Mouse (Mus musculus) kidney, postnatal 25 days (tissue): Measurements from ENCODE around the gene 4833439L19Rik.

ENCODE experiments used
- DNase-seq, 2 experiments: peaks; one replicate each; pipeline ENCODE4 v3.0.0; 2021; ENCODE audit warnings: mixed read lengths in 2 of 2

The 4833439L19Rik gene

DNA sequence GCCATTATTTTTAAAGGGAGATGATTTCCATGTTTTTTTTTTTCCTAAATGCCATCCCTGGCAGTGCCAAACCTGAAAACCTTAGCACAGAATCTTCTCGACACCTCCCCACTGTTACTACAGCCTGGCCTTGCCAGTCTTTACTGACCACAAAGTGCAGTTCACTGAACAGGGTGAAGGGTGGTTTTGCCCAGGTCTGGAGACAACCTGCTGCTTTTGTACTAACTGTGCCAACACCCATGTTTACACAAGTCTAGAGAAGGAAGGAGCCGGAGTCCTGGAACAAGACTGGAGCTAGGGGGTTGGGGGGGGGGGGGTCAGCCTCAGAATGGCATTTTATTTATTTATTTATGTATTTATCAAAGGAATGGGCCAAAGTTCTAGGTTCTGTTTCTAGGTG, 16.1 kb upstream of the 4833439L19Rik start:
- peak in 1 of 2 experiments; percentile 50 for DNase-seq

DNA sequence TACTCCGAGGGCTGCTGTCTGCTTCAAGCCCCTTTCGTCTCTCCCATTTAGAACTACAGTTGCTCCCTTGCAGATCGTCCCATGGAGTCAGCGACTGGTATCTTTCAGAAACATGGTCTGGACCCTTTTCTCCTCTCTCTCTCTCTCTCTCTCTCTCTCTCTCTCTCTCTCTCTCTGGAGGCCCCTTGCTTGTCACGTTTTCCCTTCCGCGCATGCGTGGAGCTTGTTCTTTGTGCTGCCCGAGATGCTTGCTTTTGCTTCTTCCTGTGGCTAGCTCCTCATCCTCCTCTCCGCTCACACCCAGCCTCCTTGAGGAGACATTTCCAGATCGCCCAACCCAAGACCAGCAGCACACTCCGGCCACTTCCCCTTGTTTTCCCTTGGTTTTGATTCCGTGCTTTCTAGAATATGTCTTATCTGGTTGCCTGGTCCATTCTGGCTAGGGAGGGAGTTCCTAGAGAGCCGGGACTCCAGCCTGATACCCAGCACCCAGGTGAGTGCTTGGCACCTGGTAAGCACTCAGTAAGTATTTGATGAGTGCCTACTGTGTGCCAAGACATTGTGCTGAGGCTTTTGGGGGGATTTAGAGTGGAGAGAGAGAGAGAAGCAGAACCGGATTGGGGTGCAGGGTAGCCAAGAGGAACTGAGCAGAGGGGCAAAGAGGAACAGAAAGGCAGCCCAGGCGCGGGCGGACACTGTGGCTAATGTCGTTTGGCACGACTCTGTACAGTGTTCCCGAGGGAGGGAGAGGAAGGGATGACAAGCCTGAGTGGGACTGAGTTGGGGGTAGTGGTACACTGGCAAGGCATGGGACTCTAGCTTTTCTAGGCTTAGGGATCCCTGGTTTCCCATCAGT, 12.6 kb upstream of the 4833439L19Rik start:
- no peak for DNase-seq

DNA sequence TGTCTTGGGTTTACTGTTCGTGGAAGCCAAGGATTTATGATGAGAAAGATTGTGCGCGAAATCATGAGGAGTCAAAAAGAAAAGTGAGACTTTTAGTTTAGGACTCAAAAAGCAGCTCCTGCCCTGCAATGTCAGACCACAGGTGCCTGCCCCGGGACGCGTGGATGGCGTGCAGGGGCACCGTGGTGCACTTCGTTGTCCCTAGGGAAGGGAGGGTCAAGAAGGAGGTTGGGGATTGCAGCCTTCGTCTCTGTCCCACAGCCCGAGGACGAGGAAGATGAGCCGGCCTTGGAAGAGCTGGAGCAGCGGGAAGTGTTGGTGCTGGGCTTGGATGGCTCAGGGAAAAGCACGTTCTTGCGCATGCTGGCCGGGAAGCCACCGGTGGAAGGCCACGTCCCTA, 10.3 kb upstream of the 4833439L19Rik start:
- DNase-seq: peak in 1 of 2 experiments; percentile 46

DNA sequence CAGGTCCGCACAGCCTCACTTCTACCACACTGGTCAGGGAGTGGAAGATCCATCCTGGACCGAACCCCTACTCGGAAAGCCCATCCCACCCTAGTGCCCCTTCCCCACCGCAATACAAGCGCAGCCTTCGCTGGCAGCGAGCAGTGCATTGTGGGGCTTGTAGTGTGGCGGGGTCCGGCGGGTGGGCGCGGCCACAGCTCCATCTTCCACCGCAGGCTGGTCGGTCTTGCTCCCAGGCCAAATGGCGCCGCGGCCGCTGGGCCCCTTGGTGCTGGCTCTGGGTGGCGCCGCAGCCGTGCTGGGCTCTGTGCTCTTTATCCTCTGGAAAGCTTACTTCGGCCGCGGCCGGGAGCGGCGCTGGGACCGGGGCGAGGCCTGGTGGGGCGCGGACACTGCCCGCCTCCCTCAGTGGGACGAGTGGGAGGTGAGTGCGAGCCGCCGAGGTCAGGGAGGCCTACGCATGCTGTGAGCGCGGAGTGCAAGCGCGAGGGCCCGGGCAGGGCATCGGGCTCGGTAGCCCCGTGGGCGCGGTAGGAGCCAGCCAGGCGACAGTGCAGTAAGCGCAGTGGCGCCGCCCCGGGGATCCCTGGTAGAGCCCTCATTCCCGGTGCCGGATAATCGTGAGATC, 9.7 kb upstream of the 4833439L19Rik start, which contains the start of gene Arl10:
Gene Arl10, plus strand, starts transcription at position 162 of the 628 bp plus-strand sequence.
- DNase-seq: peak; percentile 80 to 91

DNA sequence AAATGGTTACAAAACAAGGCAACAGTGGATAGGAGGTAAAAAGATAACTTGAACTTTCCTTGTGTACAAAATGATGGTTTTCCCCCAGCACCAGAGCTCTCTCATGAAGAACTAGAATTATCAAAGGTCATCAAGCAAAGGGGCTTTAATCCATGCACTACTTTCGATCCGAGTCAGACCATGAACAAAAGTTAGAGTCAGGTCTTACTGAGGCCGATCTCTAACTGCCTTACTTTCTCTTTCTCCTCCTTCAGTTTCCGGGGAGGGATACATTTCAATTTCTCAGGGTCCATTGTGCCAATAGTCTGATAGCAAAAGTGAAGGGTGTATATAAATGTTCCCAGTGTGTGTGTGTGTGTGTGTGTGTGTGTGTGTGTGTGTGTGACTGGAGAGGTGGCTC, 7.4 kb upstream of the 4833439L19Rik start:
- no peak for DNase-seq

DNA sequence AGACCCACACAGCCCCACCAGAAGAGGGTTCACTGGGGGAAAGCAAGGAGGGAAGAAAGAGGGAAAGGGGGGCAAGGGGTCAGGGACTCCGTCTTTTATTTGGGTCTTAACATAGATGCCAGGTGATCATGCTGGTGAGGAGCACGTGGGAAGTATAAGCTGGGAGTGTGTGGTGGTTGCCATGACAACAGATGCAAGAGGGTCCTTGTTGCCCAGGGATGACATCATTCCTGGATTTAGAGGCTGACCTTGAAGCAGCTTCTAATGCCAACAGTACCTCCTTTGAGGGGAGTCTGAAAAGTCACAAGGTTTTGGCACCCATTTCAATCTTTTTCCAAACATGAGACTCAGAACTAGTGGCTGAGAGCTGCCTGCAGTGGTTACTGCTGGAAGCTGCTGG, 6.4 kb upstream of the 4833439L19Rik start:
- DNase-seq: no peak

DNA sequence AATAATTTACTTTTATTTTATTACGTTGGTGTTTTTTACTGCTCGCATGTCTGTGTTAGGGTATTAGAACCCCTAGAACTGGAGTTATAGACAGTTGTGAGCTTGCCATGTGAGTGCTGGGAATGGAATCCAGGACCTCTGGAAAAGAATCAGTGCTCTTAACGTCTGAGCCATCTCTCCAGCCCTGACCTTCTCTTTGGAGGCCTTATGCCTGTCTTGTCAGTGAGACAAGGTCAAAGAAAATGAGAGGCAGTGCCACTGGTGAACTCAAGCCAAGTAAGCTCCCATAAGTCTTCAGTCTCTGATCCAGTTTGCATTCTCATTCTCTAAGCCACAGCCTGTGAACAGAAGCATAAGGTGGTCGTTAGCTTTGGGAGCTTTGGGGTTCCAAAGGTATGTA, 5.5 kb upstream of the 4833439L19Rik start:
- no peak for DNase-seq

DNA sequence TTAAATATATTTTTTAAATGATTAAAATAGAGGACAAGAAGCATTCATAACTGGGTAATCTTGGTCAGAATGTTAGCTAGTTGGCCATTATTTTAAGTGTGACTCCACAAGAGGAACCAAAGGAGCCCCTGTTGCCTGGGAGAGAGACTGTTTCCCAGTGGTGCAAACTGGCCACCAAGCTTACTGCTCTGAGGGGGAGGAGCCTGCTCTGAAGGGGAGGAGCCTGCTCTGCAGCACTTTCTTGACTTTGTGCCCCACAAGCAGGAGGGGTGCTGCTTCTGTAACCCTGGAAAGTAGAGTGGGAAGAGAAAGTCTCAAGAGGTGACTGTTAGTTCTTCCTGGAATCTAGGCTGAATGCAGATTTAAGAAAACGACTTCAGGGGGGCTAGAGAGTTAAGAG, 4.0 kb upstream of the 4833439L19Rik start:
- DNase-seq: no peak

DNA sequence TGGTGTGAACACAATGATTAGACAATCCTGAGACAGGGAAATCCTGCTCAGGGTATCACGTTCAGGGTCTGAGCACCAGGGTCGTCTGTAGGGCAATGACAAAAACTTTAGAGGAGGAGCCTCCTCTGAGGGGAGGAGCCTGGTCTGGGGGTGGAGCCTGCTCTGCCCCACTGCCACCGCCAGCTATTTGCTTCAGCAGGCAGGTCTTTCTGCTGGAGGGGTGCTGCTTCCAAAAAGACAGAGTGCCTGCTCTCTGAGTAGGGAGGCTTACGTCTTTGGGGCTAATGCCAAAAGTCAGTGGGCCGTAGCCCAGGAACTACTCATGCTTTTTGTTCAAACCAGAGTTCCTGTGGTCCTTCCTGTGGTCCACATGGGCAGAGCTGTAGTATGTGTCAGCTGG, 3.1 kb upstream of the 4833439L19Rik start:
- DNase-seq: peak; percentile 42 to 65

DNA sequence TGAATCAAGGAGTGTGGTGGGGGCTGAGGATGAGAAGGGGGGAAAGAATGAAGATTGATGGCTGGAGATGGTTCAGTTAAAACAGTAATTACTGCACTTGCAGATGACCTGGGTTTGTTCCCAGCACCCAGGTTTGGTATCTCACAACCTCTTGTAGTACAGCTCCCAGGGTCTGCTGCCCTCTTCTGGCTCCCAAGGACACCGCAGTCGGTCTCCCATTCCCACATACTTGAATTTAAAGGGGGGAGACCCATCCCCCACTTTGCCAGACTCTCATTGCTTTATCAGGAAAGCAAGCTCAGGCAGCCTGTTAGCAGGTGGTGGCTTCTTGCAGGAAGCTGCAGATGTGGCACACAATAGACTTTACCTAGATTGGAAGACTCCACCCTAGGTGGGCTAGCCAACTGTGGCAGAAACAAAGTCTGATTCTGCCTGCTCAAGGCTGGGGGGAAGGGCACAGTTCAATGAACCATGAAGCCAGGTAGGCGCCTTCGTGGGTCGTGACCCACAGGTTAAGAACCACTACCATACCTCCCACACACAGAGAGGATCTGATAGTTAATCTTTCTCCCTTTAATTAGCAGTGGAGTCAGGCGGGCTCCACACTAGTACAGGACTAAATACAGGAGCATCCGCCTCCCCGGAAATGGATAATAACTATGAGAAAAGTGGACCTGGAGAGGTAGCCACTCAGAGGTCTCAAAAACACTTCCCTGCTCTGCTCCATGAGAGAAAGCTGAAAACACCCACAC, 535 bp upstream of the 4833439L19Rik start:
- peak; percentile 74 to 89 for DNase-seq

DNA sequence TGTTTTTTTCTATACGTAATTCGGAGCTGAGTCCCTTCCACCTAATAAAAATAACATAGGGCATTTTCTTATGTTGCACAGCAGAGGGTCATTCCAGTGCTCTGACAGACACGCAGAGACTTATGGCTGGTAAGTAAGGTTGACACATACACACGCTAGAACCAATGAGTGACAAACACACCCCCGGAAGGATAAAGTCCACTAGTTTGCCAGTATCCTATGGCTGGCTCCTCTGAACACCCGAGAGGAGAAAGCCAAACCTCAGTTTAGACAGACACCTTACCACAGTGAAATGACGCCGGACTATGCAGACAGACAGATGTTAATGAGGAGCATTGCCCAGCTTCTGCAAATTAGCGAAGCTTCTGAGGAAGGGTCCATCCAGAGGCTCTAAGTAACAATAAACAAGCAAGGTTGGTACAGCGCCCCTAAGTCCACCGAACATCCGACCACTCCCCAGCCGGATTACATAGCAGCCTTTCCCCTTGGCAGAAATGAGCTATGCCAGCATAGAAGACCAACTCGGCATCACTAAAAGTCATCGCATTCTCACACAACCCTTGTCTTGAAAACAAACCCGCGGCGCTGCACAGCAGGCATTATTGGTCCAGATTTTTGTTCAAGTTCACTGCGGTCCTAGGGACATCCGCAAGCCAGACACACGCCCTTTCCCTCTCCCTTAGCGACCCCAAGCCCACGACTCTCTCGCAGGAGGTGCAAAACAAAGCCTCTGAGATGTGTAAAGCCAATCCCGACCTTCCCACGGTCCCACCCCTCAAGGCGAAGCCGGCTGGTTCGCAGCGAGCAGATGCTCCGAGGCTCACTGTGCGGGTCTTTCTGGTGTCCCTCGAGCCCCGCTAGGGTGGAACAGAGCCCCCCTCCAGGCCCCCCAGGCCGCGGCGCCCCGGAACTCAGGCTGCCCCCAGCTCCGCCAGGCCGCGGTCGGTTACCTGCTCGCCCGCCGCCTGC, 719 bp downstream of the 4833439L19Rik start:
- peak in 1 of 2 experiments; percentile 29 for DNase-seq

DNA sequence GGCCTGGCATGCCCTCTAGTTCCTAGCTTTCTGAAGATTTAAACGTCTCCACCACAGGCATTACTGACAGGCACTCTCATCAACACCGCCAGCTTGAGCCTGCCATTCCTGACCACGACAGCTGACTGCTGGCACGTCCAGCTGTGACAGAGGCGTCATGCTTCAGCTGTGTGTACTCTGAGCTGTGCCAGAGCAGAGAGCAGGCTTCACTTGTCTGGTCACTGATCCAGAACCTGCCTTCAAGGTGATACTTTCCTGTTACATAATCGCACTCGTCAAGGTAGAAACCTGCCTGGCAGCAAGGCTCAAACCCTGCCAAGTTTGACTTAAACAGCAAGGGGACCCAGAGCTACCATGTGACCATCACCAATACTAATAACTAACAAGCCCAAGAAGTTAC, 2.7 kb downstream of the 4833439L19Rik start:
- peak; percentile 80 to 96 for DNase-seq

DNA sequence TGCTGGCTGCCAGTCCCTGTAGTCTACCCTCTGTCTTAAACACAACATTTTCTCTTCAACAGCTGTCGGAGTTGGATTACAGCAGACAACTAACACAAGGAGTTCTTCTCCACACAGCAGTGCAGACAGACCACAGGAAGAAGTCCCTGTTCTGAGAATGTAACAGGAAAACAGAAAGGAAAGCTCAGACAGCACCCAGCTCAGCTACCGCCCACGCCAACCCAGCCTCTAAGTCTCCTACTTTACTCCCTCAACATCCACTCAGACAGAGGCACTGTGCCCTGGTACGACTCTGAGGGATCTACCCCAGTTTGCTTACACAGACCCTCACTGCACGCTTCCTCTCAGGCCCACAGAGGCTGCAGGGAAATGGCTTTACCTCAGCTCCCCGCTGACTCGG, 4.6 kb downstream of the 4833439L19Rik start:
- no peak for DNase-seq

DNA sequence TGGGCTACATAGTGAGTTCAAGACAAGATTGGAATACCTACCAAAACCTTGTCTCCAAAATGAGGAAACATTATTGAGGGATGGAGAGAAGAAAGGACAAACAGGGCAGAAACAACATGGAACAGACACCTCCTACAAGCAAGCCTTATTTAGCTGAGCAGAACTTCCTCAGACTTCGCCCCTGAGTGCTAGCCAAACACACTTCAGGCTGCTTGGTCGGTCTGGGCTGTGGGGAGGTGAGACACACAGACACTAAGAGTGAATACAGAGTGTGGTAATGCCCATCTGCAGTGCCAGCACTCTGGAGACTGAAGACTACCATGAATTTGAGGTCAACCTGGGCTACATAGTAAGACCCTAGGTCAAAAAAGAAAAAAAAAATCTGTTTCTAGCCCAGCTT, 5.6 kb downstream of the 4833439L19Rik start:
- DNase-seq: peak in 1 of 2 experiments; percentile 61

DNA sequence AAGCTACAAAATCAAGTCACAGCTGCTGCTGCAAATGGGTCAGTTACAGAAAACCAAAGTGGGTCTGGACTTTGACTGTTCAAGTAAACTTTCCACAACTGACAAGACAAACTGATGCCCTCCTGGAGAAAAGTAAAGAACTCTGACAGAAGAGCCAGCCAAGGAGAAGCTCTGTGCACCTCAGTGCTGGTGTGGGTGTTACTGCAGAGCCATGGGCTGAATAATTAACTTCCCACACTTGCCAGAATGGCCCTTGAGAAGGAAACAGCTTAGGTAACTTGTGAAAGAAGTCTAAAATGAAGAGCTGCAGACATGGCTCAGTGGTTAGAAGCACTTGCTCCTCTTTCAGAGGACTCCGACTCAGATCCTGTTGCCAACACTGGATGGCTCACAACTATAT, 7.6 kb downstream of the 4833439L19Rik start:
- DNase-seq: peak; percentile 67 to 83

DNA sequence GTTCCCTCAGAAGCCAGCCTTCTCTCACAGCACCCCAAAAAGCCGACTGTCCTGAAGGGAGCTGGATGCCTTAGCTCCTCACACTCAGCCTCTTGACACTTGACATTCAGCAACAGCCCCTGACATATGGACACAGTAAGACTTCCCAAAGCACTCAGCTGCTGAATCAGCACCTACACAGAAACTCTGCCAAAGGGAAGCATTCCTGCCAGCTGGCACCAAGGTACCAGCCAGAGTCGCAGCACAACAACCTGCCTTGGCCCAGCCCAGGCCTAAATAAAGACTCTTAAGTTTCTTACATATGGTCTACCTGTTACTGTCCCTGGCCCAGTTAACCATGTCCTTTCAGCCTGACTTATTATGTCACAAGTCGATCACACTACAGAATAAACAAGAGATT, 8.4 kb downstream of the 4833439L19Rik start:
- peak; percentile 68 to 86 for DNase-seq

DNA sequence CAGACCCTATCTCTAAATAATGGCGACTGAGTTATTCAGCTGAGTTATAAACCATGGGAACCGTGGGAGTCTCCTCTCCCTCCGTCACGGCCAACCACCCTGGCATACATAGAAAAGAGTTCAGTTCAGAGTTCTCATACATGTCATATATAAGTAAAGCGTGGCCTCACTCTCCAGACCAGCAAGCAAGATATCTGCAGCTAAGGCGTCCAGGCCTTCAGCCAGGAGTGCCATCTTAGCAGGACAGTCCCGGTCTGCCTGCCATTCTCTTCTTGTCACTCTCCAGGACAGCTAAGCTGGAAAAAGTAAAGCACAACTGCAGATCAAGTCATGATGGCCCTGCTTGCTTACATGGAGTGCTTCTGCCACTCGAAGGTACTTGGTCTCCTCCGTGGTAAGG, 9.1 kb downstream of the 4833439L19Rik start:
- DNase-seq: no peak

DNA sequence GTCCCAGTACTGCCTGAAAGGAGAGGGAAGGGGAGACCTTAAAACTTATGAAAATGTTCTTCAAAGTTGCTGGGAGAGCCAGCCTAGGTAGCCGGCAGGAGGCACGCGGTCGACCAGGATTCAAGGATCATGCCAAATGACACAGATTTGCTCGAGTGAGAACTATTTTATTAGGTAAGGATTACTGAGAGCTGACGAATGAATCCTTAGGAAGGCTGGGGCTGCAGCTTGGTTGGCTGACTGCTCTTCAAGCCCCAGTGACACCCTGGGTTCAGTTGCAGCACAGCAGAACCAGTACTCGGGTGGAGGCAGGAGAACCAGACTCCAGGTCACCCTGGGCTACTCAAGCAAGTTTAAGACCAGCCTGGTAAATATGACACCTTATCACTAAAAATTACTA, 17.2 kb downstream of the 4833439L19Rik start:
- peak; percentile 32 to 66 for DNase-seq

DNA sequence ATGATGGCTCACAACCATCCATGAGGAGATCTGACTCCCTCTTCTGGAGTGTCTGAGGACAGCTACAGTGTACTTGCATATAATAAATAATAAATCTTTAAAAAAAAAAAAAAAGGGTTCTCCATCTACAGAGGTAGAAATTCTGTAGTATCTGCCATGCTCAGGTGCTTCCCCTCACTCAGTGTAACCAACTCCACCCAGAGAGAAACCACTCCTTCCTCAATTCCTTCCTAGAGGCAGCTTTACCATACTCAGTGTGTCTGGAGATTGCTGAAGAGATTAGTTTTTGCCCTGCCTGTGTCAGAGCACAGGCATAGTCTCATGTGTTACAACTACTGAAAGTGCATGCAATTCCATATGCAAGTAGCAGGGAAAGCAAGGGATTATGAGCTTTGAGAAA, 33.1 kb downstream of the 4833439L19Rik start:
- no peak for DNase-seq

DNA sequence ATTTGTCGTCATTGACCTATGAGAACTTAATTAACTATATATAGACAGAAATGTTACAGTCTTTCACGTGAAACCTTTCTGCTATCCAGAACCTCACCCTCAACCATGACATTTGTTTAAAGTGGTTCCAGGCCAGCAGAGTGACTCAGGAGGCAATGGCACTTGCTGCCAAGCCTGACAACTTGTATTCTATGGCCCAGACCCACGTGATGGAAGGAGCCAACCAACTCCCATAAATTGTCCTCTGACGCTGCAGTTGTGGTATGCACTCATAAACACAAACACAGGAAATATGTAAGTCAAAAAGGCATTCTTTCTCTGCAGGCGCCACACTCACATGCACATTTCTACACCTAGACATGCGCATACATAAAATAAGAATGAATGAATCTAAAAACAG, 38.1 kb downstream of the 4833439L19Rik start:
- no peak for DNase-seq

DNA sequence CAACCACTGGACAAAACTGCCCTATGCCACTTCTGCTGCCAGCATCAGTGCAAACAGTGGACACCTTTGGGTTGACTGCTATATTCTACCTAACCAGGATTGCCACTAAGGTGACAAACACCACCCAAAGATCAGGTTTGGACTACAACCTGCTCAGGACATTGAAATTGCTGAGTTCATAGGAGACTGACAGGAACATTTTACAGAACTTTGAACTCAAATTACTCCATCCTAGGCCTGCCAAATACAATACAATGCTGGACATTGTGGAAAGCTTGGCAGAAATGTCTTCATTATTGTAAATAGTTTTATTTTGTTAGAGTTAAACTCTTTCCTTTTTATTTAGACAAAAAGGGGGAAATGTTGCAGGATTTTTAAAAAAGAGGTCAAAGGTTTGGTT, 44.1 kb downstream of the 4833439L19Rik start:
- no peak for DNase-seq

DNA sequence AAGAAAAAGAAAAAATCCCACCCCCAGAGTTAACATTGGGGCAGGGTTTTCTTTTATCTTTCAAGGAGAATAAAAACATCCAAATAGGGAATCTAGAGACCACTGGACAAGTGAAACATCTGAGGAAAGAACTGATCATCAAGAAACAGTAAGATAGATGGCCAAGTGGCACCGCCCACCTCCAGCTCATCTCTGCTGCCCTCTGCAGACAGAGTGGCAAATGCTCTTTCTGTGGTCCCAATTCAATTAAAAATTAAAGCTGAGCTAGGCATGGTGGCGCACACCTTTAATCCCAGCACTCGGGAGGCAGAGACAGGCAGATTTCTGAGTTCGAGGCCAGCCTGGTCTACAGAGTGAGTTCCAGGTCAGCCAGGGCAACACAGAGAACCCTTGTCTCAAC, 45.0 kb downstream of the 4833439L19Rik start:
- DNase-seq: peak; percentile 38 to 39
